Mouse (Mus musculus): ENCODE results near the gene Clec4g.

- TF ChIP-seq CTCF (IDR thresholded peaks at IDR 0.05; ENCODE audit: low read depth, low read length) (no peak), POLR2A (IDR thresholded peaks at IDR 0.05; ENCODE audit: extremely low read depth, insufficient read depth, low read length) (no peak)
These were observed 38.0 kb downstream of the Clec4g start for GRCm38 (mm10) chr8:3682435-3682834.

Data from liver, adult 2 months (tissue).